Mouse (Mus musculus): ENCODE data around the gene Evi5.

Evi5 gene

DNA sequence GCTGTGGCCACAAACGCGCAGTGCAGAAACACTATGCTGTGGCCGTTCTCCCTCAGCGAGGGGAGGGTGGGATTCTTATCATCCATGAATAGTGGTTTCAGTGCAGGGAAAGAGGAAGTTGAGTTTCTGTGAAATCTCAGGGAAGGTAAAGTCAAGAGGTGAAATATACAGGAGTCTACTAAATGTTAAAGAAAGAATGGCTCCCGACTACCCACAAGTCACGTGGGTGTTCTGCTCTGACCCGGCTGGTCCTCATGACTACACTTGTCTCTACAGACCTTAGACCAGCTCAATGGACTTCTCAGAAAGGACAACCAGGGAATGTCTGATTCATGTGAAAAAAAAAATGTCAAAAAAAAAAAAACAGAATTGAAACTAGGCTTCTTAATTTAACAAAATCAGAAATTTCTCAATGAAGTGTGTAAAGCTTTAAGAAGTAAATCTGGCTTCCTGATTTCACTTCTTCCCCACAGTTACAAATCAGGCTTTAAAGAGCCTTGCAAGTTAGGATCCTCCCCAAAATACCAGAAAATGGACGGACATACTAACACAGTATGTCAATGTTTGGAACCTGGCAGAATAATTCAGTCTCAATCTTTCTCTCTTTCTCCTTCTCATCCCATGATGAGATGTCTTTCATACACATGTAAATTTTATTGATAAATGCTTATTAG, 166.6 kb downstream of the Evi5 start:
- no peak for DNase-seq (ENCODE audit: low spot score)

DNA sequence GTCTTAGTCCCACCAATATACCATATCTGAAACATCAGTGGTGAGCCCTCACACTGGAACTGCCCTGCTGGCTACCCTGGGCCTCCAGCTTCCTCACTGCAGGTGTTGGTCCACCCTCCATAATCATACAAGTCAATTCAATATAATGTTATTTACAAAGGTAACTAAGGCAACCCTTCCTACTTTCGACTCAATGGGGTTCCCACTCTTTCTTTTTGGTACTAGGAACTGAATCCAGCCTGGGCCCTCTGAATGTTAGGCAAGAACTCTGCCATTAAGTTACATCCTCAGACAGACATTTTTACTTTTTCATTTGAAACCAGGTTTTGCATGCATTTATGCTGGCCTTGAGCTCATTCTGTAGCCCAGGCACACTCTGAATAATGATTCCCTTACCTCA, 168.6 kb downstream of the Evi5 start:
- no peak for DNase-seq (ENCODE audit: low spot score)

DNA sequence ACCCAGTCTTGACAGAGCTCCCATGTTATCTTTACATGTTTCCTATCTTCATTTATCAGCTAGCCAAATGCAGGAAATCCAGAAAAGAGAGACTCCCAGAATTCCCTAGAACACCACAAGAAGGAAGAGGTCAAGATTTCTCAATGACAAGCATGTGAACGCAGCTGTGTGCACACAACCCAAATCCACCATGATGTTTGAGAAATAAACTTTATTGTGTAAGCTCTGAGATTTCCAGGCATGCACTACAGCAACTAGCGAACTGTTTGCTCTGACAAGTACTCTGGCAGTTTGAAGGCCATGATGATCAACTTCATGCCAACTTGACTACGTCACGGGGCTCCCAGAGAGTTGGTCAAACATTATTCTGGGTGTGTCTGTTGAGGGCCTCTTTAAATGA, 169.2 kb downstream of the Evi5 start:
- DNase-seq (ENCODE audit: low spot score), result no peak

- DNase-seq (ENCODE audit: low spot score), result no peak
Measured at GRCm38 (mm10) chr5:107703207-107703763, 171.6 kb downstream of the Evi5 start.

DNA sequence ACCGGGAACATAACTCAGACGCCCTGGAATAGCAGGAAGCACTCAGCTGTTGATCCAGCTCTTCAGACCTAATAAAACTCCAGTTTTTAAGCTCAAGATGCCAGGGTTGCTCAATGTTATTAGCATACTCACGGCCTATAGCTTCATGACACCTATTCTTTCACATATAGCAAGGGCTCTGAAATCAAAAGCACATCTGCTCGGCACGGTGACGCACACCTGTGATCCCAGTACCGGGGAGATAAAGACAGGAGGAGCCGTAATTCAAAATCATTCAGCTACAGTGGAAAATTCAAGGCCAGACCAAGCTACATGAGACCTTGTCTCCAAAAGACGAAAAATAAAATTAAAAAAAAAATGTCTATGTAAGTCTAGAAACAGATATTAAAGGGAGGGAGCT, 173.2 kb downstream of the Evi5 start:
- no peak for DNase-seq (ENCODE audit: low spot score)

GRCm38 (mm10) chr5:107700873-107701272, 174.0 kb downstream of the Evi5 start:
- no peak for DNase-seq (ENCODE audit: low spot score)

- no peak for DNase-seq (ENCODE audit: low spot score)
Measured at GRCm38 (mm10) chr5:107698888-107699287, 176.0 kb downstream of the Evi5 start.

GRCm38 (mm10) chr5:107695019-107695418, 179.9 kb downstream of the Evi5 start:
- DNase-seq (ENCODE audit: low spot score), result no peak

Data from urinary bladder, postnatal 14 days (tissue).